Mouse (Mus musculus) MEL (cell line): ENCODE results near the gene Kazn. TPM values are rescaled to one million over a fixed set of nuclear protein-coding genes. Genes with fewer than 3 reads are reported as not detected.

Source experiments
- DNase-seq: peaks from one replicate; pipeline ENCODE4 v3.0.0; 2011; ENCODE audit warnings: low read depth, low spot score
- H3K27ac ChIP-seq: 2 replicates; pipeline ENCODE4 v1.5.1; 2012; ENCODE audit warnings: low read depth, mild to moderate bottlenecking, control low read depth, low read length, moderate library complexity; ENCODE audit not compliant: control insufficient read depth
- H3K27me3 ChIP-seq, 2 experiments: fragments of 150-350 bp in 1 of 2; sonication (generic) in 1 of 2; 2 replicates each; pipeline ENCODE4 v1.6.1; 2012; ENCODE audit warnings: low read length in 2 of 2, mild to moderate bottlenecking in 2 of 2, improper control_type of control experiment in 1 of 2, moderate library complexity in 1 of 2; ENCODE audit not compliant: insufficient read depth in 2 of 2, control insufficient read depth in 1 of 2
- H3K36me3 ChIP-seq, 2 experiments: 2 replicates each; pipeline ENCODE4 v1.6.1; 2012 to 2014; ENCODE audit warnings: low read length in 2 of 2, improper control_type of control experiment in 1 of 2, inconsistent platforms in 1 of 2, mild to moderate bottlenecking in 1 of 2; ENCODE audit not compliant: insufficient read depth in 2 of 2, control insufficient read depth in 1 of 2
- H3K4me1 ChIP-seq, 2 experiments: fragments of 150-350 bp in 1 of 2; sonication (generic) in 1 of 2; 2 replicates each; pipeline ENCODE4 v1.6.1; 2012; ENCODE audit warnings: low read length in 2 of 2, improper control_type of control experiment in 1 of 2, mild to moderate bottlenecking in 1 of 2; ENCODE audit not compliant: insufficient read depth in 2 of 2, control insufficient read depth in 1 of 2
- H3K4me3 ChIP-seq, 2 experiments: fragments of 150-350 bp in 1 of 2; sonication (generic) in 1 of 2; 2 replicates each; pipeline ENCODE4 v1.5.1; 2012; ENCODE audit warnings: low read depth in 2 of 2, low read length in 2 of 2, mild to moderate bottlenecking in 2 of 2, moderate library complexity in 2 of 2, control low read depth in 1 of 2, improper control_type of control experiment in 1 of 2; ENCODE audit not compliant: control insufficient read depth in 1 of 2, insufficient read depth in 1 of 2
- H3K79me2 ChIP-seq: 2 replicates; pipeline ENCODE4 v1.6.1; 2012; ENCODE audit warnings: mild to moderate bottlenecking, low read length, moderate library complexity; ENCODE audit not compliant: control insufficient read depth, poor library complexity, insufficient read depth
- H3K9ac ChIP-seq: 2 replicates; pipeline ENCODE4 v1.6.1; 2012; ENCODE audit warnings: low read depth, mild to moderate bottlenecking, control low read depth, low read length, moderate library complexity; ENCODE audit not compliant: control insufficient read depth, poor library complexity, severe bottlenecking
- H3K9me3 ChIP-seq: fragments of 150-350 bp; sonication (generic); replicated peaks from 2 replicates; pipeline ENCODE4 v1.6.1; 2012; ENCODE audit warnings: mild to moderate bottlenecking, low read length, improper control_type of control experiment, moderate library complexity; ENCODE audit not compliant: insufficient read depth
- CHD1 ChIP-seq: IDR thresholded peaks from 2 replicates; pipeline ENCODE4 v1.6.1; 2012; ENCODE audit warnings: low read depth, mild to moderate bottlenecking, inconsistent platforms, low read length, improper control_type of control experiment
- CHD2 ChIP-seq: IDR thresholded peaks from 2 replicates; pipeline ENCODE4 v1.6.1; 2011; ENCODE audit warnings: low read length, improper control_type of control experiment
- CTCF ChIP-seq, 3 experiments: IDR thresholded peaks in 2 of 3; conservative IDR thresholded peaks in 1 of 3; 2 replicates each; pipeline ENCODE4 v1.5.1; 2011 to 2012; ENCODE audit warnings: low read length in 3 of 3, low read depth in 2 of 3, mild to moderate bottlenecking in 2 of 3, improper control_type of control experiment in 1 of 3, inconsistent platforms in 1 of 3, mixed read lengths in 1 of 3, moderate library complexity in 1 of 3; ENCODE audit not compliant: control insufficient read depth in 1 of 3, insufficient read depth in 1 of 3, poor library complexity in 1 of 3, severe bottlenecking in 1 of 3
- GATA1 ChIP-seq: IDR thresholded peaks from 2 replicates; pipeline ENCODE4 v1.6.1; 2011; ENCODE audit warnings: low read depth, low read length, improper control_type of control experiment
- JUND ChIP-seq: IDR thresholded peaks from 2 replicates; pipeline ENCODE4 v1.6.1; 2011; ENCODE audit warnings: low read depth, mild to moderate bottlenecking, improper control_type of control experiment, low read length
- MAFK ChIP-seq: IDR thresholded peaks from 2 replicates; pipeline ENCODE4 v1.6.1; 2011; ENCODE audit warnings: low read depth, mild to moderate bottlenecking, low read length, improper control_type of control experiment, borderline replicate concordance
- MEF2A ChIP-seq: IDR thresholded peaks from 2 replicates; pipeline ENCODE4 v1.6.1; 2014; ENCODE audit warnings: low read depth, mild to moderate bottlenecking, inconsistent platforms, low read length, improper control_type of control experiment; ENCODE audit not compliant: poor library complexity, insufficient replicate concordance, severe bottlenecking; ENCODE audit errors: extremely low read depth
- MYC ChIP-seq: IDR thresholded peaks from 2 replicates; pipeline ENCODE4 v1.6.1; 2011; ENCODE audit warnings: low read depth, mild to moderate bottlenecking, low read length, improper control_type of control experiment, moderate library complexity
- NELFE ChIP-seq: IDR thresholded peaks from 2 replicates; pipeline ENCODE4 v1.6.1; 2011; ENCODE audit warnings: low read depth, low read length, improper control_type of control experiment
- POLR2A ChIP-seq, 2 experiments: IDR thresholded peaks; 2 replicates each; pipeline ENCODE4 v1.6.1; 2011 to 2012; ENCODE audit warnings: low read length in 2 of 2, mild to moderate bottlenecking in 2 of 2, control low read depth in 1 of 2, improper control_type of control experiment in 1 of 2, low read depth in 1 of 2, moderate library complexity in 1 of 2; ENCODE audit not compliant: control insufficient read depth in 1 of 2, insufficient read depth in 1 of 2, poor library complexity in 1 of 2
- POLR2AphosphoS2 ChIP-seq: IDR thresholded peaks from 2 replicates; pipeline ENCODE4 v1.6.1; 2011; ENCODE audit warnings: low read length, improper control_type of control experiment
- POLR2AphosphoS5 ChIP-seq: IDR thresholded peaks from 2 replicates; pipeline ENCODE4 v1.6.1; 2012; ENCODE audit warnings: low read depth, borderline replicate concordance, mild to moderate bottlenecking, inconsistent platforms, low read length, moderate library complexity, mixed read lengths
- RAD21 ChIP-seq: IDR thresholded peaks from 2 replicates; pipeline ENCODE4 v1.6.1; 2011; ENCODE audit warnings: mild to moderate bottlenecking, low read depth, low read length, improper control_type of control experiment
- RCOR1 ChIP-seq: IDR thresholded peaks from 2 replicates; pipeline ENCODE4 v1.6.1; 2012; ENCODE audit warnings: low read depth, mild to moderate bottlenecking, inconsistent platforms, low read length, improper control_type of control experiment
- SIN3A ChIP-seq: IDR thresholded peaks from 2 replicates; pipeline ENCODE4 v1.6.1; 2012; ENCODE audit warnings: low read length, improper control_type of control experiment, inconsistent platforms
- ZC3H11A ChIP-seq: IDR thresholded peaks from 2 replicates; pipeline ENCODE4 v1.6.1; 2012; ENCODE audit warnings: low read depth, mild to moderate bottlenecking, inconsistent platforms, low read length, improper control_type of control experiment
- ZKSCAN1 ChIP-seq: IDR thresholded peaks from 2 replicates; pipeline ENCODE4 v1.6.1; 2012; ENCODE audit warnings: low read depth, mild to moderate bottlenecking, inconsistent platforms, low read length, improper control_type of control experiment, moderate library complexity
- ZMIZ1 ChIP-seq: IDR thresholded peaks from 2 replicates; pipeline ENCODE4 v1.6.1; 2012; ENCODE audit warnings: low read depth, mild to moderate bottlenecking, inconsistent platforms, low read length, improper control_type of control experiment, moderate library complexity
- ZNF384 ChIP-seq: IDR thresholded peaks from 2 replicates; pipeline ENCODE4 v1.6.1; 2012; ENCODE audit warnings: low read depth, mild to moderate bottlenecking, inconsistent platforms, low read length, improper control_type of control experiment
- polyA plus RNA-seq, 2 experiments: library from polyadenylated mRNA; stranded (reverse) in 1 of 2; unstranded in 1 of 2; fragments of >175 nt in 1 of 2; fragments of >200 nt in 1 of 2; gene quantifications; 2 replicates each; pipeline versions ENCODE4 v1.2.1 to v1.2.4; 2012; ENCODE audit warnings: low replicate concordance in 2 of 2, low read depth in 1 of 2; ENCODE audit not compliant: insufficient read length in 2 of 2, insufficient read depth in 1 of 2, missing spikeins in 1 of 2
- total RNA-seq: library from RNA; depleted of rRNA; stranded (reverse); fragments of 300-350 nt; gene quantifications from 2 replicates; pipeline ENCODE4 v1.2.3, GENCODE M21; 2012

Kazn gene
- total and polyA plus RNA-seq, 3 experiments, result not detected

- H3K9ac ChIP-seq, result no peak overlapping the region
- H3K9me3 ChIP-seq, result no peaks in the 10 kb centered on the region
- H3K4me1 ChIP-seq, result no peaks in the 10 kb centered on the region
- DNase-seq, result no peak
- no peaks in the 10 kb centered on the region for H3K27me3 ChIP-seq
- no peaks in the 10 kb centered on the region for H3K36me3 ChIP-seq
- no peak overlapping the region for H3K27ac ChIP-seq
- no peaks in the 10 kb centered on the region for H3K79me2 ChIP-seq
- H3K4me3 ChIP-seq, result no peak overlapping the region
- TF ChIP-seq ZKSCAN1 (no peak), POLR2AphosphoS5 (no peak), MYC (no peak), RAD21 (no peak), ZNF384 (no peak), RCOR1 (no peak)
Measured at GRCm38 (mm10) chr4:142057529-142058216, 181.5 kb downstream of the Kazn start.

GRCm38 (mm10) chr4:142055600-142055999 is 183.6 kb downstream of the Kazn start:
- Histone ChIP-seq H3K27me3 (no peaks in the 10 kb centered on the region), H3K9ac (no peak overlapping the region), H3K9me3 (no peaks in the 10 kb centered on the region), H3K36me3 (no peaks in the 10 kb centered on the region), H3K79me2 (no peaks in the 10 kb centered on the region), H3K4me3 (no peak overlapping the region), H3K4me1 (no peaks in the 10 kb centered on the region), H3K27ac (no peak overlapping the region)
- no peak for DNase-seq
- TF ChIP-seq POLR2AphosphoS2 (no peak), POLR2A (IDR thresholded peaks at IDR 0.05; ENCODE audit: control insufficient read depth in 1 of 2, insufficient read depth in 1 of 2, low read depth in 1 of 2, low read length in 2 of 2, poor library complexity in 1 of 2) (no peak), SIN3A (no peak), GATA1 (no peak), MEF2A (no peak), CHD1 (no peak), NELFE (no peak), CHD2 (no peak), MYC (no peak), RAD21 (no peak), ZC3H11A (no peak), CTCF (IDR thresholded peaks at IDR 0.05 in 2 of 3, conservative IDR thresholded peaks at IDR 0.05 in 1 of 3; ENCODE audit: control insufficient read depth in 1 of 3, insufficient read depth in 1 of 3, low read depth in 2 of 3, low read length in 3 of 3, poor library complexity in 1 of 3, severe bottlenecking in 1 of 3) (no peak), JUND (no peak), ZMIZ1 (no peak), MAFK (no peak)
